Mouse (Mus musculus): ENCODE data around the gene Ifi47.

Gene Ifi47

GRCm38 (mm10) chr11:49089735-49090507, 13.5 kb downstream of the Ifi47 start:
- no peak for DNase-seq (ENCODE audit: low read depth)

- no peak for DNase-seq (ENCODE audit: low read depth)
Measured at GRCm38 (mm10) chr11:49090551-49090950, 14.2 kb downstream of the Ifi47 start.

- DNase-seq (ENCODE audit: low read depth): no peak
Measured at GRCm38 (mm10) chr11:49091171-49091570, 14.8 kb downstream of the Ifi47 start.

GRCm38 (mm10) chr11:49092053-49092586, 15.7 kb downstream of the Ifi47 start:
- no peak for DNase-seq (ENCODE audit: low read depth)

- no peak for DNase-seq (ENCODE audit: low read depth)
Measured at GRCm38 (mm10) chr11:49092786-49093185, 16.4 kb downstream of the Ifi47 start.

GRCm38 (mm10) chr11:49093861-49094660, 17.7 kb downstream of the Ifi47 start:
- no peak for DNase-seq (ENCODE audit: low read depth)

GRCm38 (mm10) chr11:49095367-49095766, 19.0 kb downstream of the Ifi47 start:
- DNase-seq (ENCODE audit: low read depth): no peak

GRCm38 (mm10) chr11:49100409-49100808, 24.0 kb downstream of the Ifi47 start:
- no peak for DNase-seq (ENCODE audit: low read depth)

GRCm38 (mm10) chr11:49101500-49101899, 25.1 kb downstream of the Ifi47 start:
- DNase-seq (ENCODE audit: low read depth): no peak

- peak; percentile 89 for DNase-seq (ENCODE audit: low read depth)
Measured at GRCm38 (mm10) chr11:49103047-49103693, 26.8 kb downstream of the Ifi47 start.

GRCm38 (mm10) chr11:49105752-49106151, 29.4 kb downstream of the Ifi47 start:
- DNase-seq (ENCODE audit: low read depth): no peak

- DNase-seq (ENCODE audit: low read depth): no peak
Measured at GRCm38 (mm10) chr11:49107650-49108537, 31.5 kb downstream of the Ifi47 start.

- no peak for DNase-seq (ENCODE audit: low read depth)
Measured at GRCm38 (mm10) chr11:49108833-49109232, 32.4 kb downstream of the Ifi47 start.

- no peak for DNase-seq (ENCODE audit: low read depth)
Measured at GRCm38 (mm10) chr11:49111000-49111399, 34.6 kb downstream of the Ifi47 start.

GRCm38 (mm10) chr11:49112624-49113219, 36.3 kb downstream of the Ifi47 start:
- DNase-seq (ENCODE audit: low read depth): no peak

GRCm38 (mm10) chr11:49114158-49114557, 37.8 kb downstream of the Ifi47 start:
- no peak for DNase-seq (ENCODE audit: low read depth)

- DNase-seq (ENCODE audit: low read depth): no peak
Measured at GRCm38 (mm10) chr11:49114774-49115173, 38.4 kb downstream of the Ifi47 start, which contains the start of gene Olfr1396. Olfr1396 (minus strand) TSS chr11:49114874.

GRCm38 (mm10) chr11:49119635-49120034, 43.2 kb downstream of the Ifi47 start:
- no peak for DNase-seq (ENCODE audit: low read depth)

GRCm38 (mm10) chr11:49124169-49124568, 47.8 kb downstream of the Ifi47 start:
- DNase-seq (ENCODE audit: low read depth): no peak

- no peak for DNase-seq (ENCODE audit: low read depth)
Measured at GRCm38 (mm10) chr11:49141974-49142373, 65.6 kb downstream of the Ifi47 start, which contains the start of gene Olfr1395. Olfr1395 (plus strand) TSS chr11:49142274.

Measured in c-Kit-positive CD71-positive TER-119-negative erythroid progenitor cells, embryonic 14.5 days (primary cell).